Mouse (Mus musculus): Measurements from ENCODE around the gene Zfp595. TPM values are rescaled to one million over a fixed set of nuclear protein-coding genes. Genes with fewer than 3 reads are reported as not detected.
A peak's percentile ranks its signal among the peaks of the same experiment; 100 is the strongest.
"Not testable (repeated sequence)": the region's sequence is repeated elsewhere in the genome, so short reads cannot be mapped to it uniquely, and the experiment has no call there.

Zfp595 gene
- total RNA-seq (2014; rRNA removed) (4.4 and 4.9 TPM in 2 replicates), polyA plus RNA-seq (2012; rRNA removed) (0.48 and 0.50 TPM in 2 replicates)

GRCm38 (mm10) chr13:67332019-67332724, at the start of gene Zfp595:
Gene Zfp595 (minus strand): TSS chr13:67332570.
- peak within 1 kb of the TSS; percentile 71 for H3K9ac ChIP-seq (ENCODE audit: low read depth, low read length)
- H3K36me3 ChIP-seq (ENCODE audit: control insufficient read depth, insufficient read depth, low read length), result no peaks in the 10 kb centered on the region
- peak; percentile 71 for TF ChIP-seq CTCF (IDR thresholded peaks at IDR 0.05; ENCODE audit: low read depth, low read length)
- TF ChIP-seq POLR2A (IDR thresholded peaks at IDR 0.05; ENCODE audit: extremely low read depth, insufficient read depth, low read length), result no peak; the same call in 1 of the 2 replicates
- peak; percentile 98 for DNase-seq (ENCODE audit: extremely low read depth, low read depth, low spot score)
- 4% methylated on average over 17 of the region's 17 CpGs for WGBS
- H3K4me3 ChIP-seq (ENCODE audit: insufficient read depth, low read depth, low read length), result peak within 1 kb of the TSS; percentile 63
- peaks cover 5% of the 10 kb centered on the region; the same call in 1 of the 2 replicates for H3K4me1 ChIP-seq (ENCODE audit: control insufficient read depth, insufficient read depth, low read length)
- peaks cover 9% of the 10 kb centered on the region; the same call in 1 of the 2 replicates for H3K79me2 ChIP-seq (ENCODE audit: control insufficient read depth, insufficient read depth, low read length)
- peak within 1 kb of the TSS; percentile 78 for H3K27ac ChIP-seq (replicated peaks; ENCODE audit: insufficient read depth, low read depth, low read length)
- no peaks in the 10 kb centered on the region for H3K27me3 ChIP-seq (ENCODE audit: control insufficient read depth, insufficient read depth, low read length)

GRCm38 (mm10) chr13:67376255-67376654, 43.9 kb upstream of the Zfp595 start:
- WGBS, result 85% methylated on average over 3 of the region's 3 CpGs

GRCm38 (mm10) chr13:67375050-67375911, 42.9 kb upstream of the Zfp595 start, which contains the start of the genes Gm28041 and Zfp456:
Gene Gm28041 (minus strand): TSS chr13:67375733.
Gene Zfp456 (minus strand): TSS chr13:67375810.
- peak within 1 kb of the TSS; percentile 3; the same call in 1 of the 2 replicates for H3K27ac ChIP-seq (replicated peaks; ENCODE audit: insufficient read depth, low read depth, low read length)
- H3K9ac ChIP-seq (ENCODE audit: low read depth, low read length), result peak within 1 kb of the TSS; percentile 56
- WGBS, result 12% methylated on average over 15 of the region's 15 CpGs
- not testable (repeated sequence) for H3K36me3 ChIP-seq (ENCODE audit: control insufficient read depth, insufficient read depth, low read length); H3K79me2 ChIP-seq (ENCODE audit: control insufficient read depth, insufficient read depth, low read length); H3K4me1 ChIP-seq (ENCODE audit: control insufficient read depth, insufficient read depth, low read length); H3K27me3 ChIP-seq (ENCODE audit: control insufficient read depth, insufficient read depth, low read length)
- peak; percentile 82 for DNase-seq (ENCODE audit: extremely low read depth, low read depth, low spot score)
- H3K4me3 ChIP-seq (ENCODE audit: insufficient read depth, low read depth, low read length), result peak within 1 kb of the TSS; percentile 70

More at GRCm38 (mm10) chr13:67376255-67376654, 43.9 kb upstream of the Zfp595 start:
- H3K27me3 ChIP-seq (ENCODE audit: control insufficient read depth, insufficient read depth, low read length); H3K9ac ChIP-seq (ENCODE audit: low read depth, low read length); H3K36me3 ChIP-seq (ENCODE audit: control insufficient read depth, insufficient read depth, low read length); H3K4me3 ChIP-seq (ENCODE audit: insufficient read depth, low read depth, low read length); H3K79me2 ChIP-seq (ENCODE audit: control insufficient read depth, insufficient read depth, low read length); DNase-seq (ENCODE audit: extremely low read depth, low read depth, low spot score); H3K4me1 ChIP-seq (ENCODE audit: control insufficient read depth, insufficient read depth, low read length); H3K27ac ChIP-seq (replicated peaks; ENCODE audit: insufficient read depth, low read depth, low read length): not testable (repeated sequence)

GRCm38 (mm10) chr13:67360131-67360744, 27.9 kb upstream of the Zfp595 start, which contains the start of the genes Gm28044 and Zfp953:
Gene Gm28044 (minus strand): TSS chr13:67360536.
Gene Zfp953 (minus strand): TSS chr13:67360605.
- Histone ChIP-seq H3K36me3 (ENCODE audit: control insufficient read depth, insufficient read depth, low read length) (no peaks in the 10 kb centered on the region; the same call in 1 of the 2 replicates), H3K4me3 (ENCODE audit: insufficient read depth, low read depth, low read length) (peak within 1 kb of the TSS; percentile 50), H3K79me2 (ENCODE audit: control insufficient read depth, insufficient read depth, low read length) (peaks cover 5% of the 10 kb centered on the region), H3K9ac (ENCODE audit: low read depth, low read length) (peak within 1 kb of the TSS; percentile 66), H3K27me3 (ENCODE audit: control insufficient read depth, insufficient read depth, low read length) (no peaks in the 10 kb centered on the region), H3K27ac (replicated peaks; ENCODE audit: insufficient read depth, low read depth, low read length) (peak within 1 kb of the TSS; percentile 68), H3K4me1 (ENCODE audit: control insufficient read depth, insufficient read depth, low read length) (peaks cover 3% of the 10 kb centered on the region)
- peak; percentile 91 for DNase-seq (ENCODE audit: extremely low read depth, low read depth, low spot score)
- under 1% methylated on average over 15 of the region's 15 CpGs for WGBS
- 0 out of 2 replicates have a peak, but pooled peaks have one; percentile 12 for TF ChIP-seq CTCF (IDR thresholded peaks at IDR 0.05; ENCODE audit: low read depth, low read length)
- no peak for TF ChIP-seq POLR2A (IDR thresholded peaks at IDR 0.05; ENCODE audit: extremely low read depth, insufficient read depth, low read length)

- Histone ChIP-seq H3K27ac (replicated peaks; ENCODE audit: insufficient read depth, low read depth, low read length) (no peak overlapping the region), H3K27me3 (ENCODE audit: control insufficient read depth, insufficient read depth, low read length) (no peaks in the 10 kb centered on the region), H3K36me3 (ENCODE audit: control insufficient read depth, insufficient read depth, low read length) (peaks cover 2% of the 10 kb centered on the region; the same call in 1 of the 2 replicates), H3K9ac (ENCODE audit: low read depth, low read length) (no peak overlapping the region), H3K4me3 (ENCODE audit: insufficient read depth, low read depth, low read length) (no peak overlapping the region), H3K79me2 (ENCODE audit: control insufficient read depth, insufficient read depth, low read length) (no peaks in the 10 kb centered on the region; the same call in 1 of the 2 replicates), H3K4me1 (ENCODE audit: control insufficient read depth, insufficient read depth, low read length) (no peaks in the 10 kb centered on the region)
- no peak for DNase-seq (ENCODE audit: extremely low read depth, low read depth, low spot score)
- TF ChIP-seq POLR2A (IDR thresholded peaks at IDR 0.05; ENCODE audit: extremely low read depth, insufficient read depth, low read length), result no peak
- TF ChIP-seq CTCF (IDR thresholded peaks at IDR 0.05; ENCODE audit: low read depth, low read length), result no peak
These were observed 19.5 kb upstream of the Zfp595 start for GRCm38 (mm10) chr13:67351854-67352253.

Measured in liver, adult 2 months (tissue).